Mouse (Mus musculus) kidney, adult 2 months (tissue): ENCODE measurements around the gene Meltf.

Experiments
- CTCF ChIP-seq: fragments of 200-500 bp; conservative IDR thresholded peaks from 2 replicates; pipeline ENCODE4 v1.5.1; 2011; ENCODE audit warnings: low read depth, mild to moderate bottlenecking, control low read depth, low read length, moderate library complexity, mixed read lengths; ENCODE audit not compliant: insufficient read depth, insufficient read length
- POLR2A ChIP-seq: fragments of 200-500 bp; IDR thresholded peaks from one replicate; pipeline ENCODE4 v1.6.1; 2011; ENCODE audit warnings: low read depth, low read length, control low read depth

- TF ChIP-seq POLR2A (no peak), CTCF (no peak)
Observed at GRCm38 (mm10) chr16:31933751-31934549, 55.3 kb downstream of the Meltf start, which contains the start of gene Pigz.
